Mouse (Mus musculus) CD4-positive helper T cell, adult 2 months (primary cell): ENCODE results near the gene Gm5798.
"Not testable (repeated sequence)": the region's sequence is repeated elsewhere in the genome, so short reads cannot be mapped to it uniquely, and the experiment has no call there.

ENCODE experiments used
- DNase-seq: peaks from one replicate; pipeline ENCODE4 v3.0.0-alpha.2; 2012; ENCODE audit warnings: low read depth, missing footprints, low spot score

Gene Gm5798

DNA sequence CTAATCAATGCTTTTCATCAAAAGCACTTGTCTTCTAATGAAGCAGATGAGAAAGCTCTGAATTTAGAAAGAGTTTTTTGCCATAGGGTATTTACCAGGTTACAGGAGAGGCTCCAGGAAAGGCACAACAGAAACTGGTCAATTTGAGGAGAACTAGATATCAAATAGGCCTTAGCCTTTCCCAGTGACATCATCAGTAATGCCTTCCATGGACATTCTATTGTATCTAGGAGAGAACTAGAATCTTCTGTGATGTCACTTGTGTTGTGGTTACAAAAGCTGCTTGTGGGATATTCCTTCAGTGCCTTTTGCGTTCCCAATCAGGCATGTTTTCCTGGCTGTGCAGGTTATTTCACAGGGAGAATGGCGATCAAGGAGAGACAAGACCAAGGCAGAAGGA lies at the start of gene Gm5798:
TSS of gene Gm5798 (plus strand) at position 301 of the 400 bp plus-strand sequence.
- not testable (repeated sequence) for DNase-seq

- not testable (repeated sequence) for DNase-seq
Observed at GRCm38 (mm10) chr14:41386279-41386678, 37.9 kb downstream of the Gm5798 start, which contains the start of gene Gm7945. Gm7945 (minus strand) TSS chr14:41386379.
